Mouse (Mus musculus) ES-Bruce4 (cell line): ENCODE measurements around the gene Sufu. TPM values are rescaled to one million over a fixed set of nuclear protein-coding genes. Genes with fewer than 3 reads are reported as not detected.

Experiments used
- H3K27ac ChIP-seq: 2 replicates; pipeline ENCODE4 v1.5.1; 2012; ENCODE audit warnings: low read length, inconsistent platforms; ENCODE audit not compliant: insufficient read depth
- H3K27me3 ChIP-seq: 2 replicates; pipeline ENCODE4 v1.6.1; 2012; ENCODE audit warnings: mild to moderate bottlenecking, low read length, inconsistent platforms; ENCODE audit not compliant: control insufficient read depth, poor library complexity, insufficient read depth, severe bottlenecking
- H3K36me3 ChIP-seq: 2 replicates; pipeline ENCODE4 v1.6.1; 2012; ENCODE audit warnings: inconsistent platforms, mild to moderate bottlenecking, low read length, moderate library complexity; ENCODE audit not compliant: control insufficient read depth, poor library complexity, insufficient read depth, severe bottlenecking
- H3K4me1 ChIP-seq: one replicate; pipeline ENCODE4 v1.8.1; 2011; ENCODE audit warnings: low read length; ENCODE audit not compliant: control insufficient read depth, insufficient read depth
- H3K4me3 ChIP-seq: 2 replicates; pipeline ENCODE4 v1.5.1; 2011; ENCODE audit warnings: low read depth, mild to moderate bottlenecking, low read length
- H3K9ac ChIP-seq: 2 replicates; pipeline ENCODE4 v1.6.1; 2012; ENCODE audit warnings: low read depth, mild to moderate bottlenecking, inconsistent platforms; ENCODE audit not compliant: poor library complexity, severe bottlenecking
- H3K9me3 ChIP-seq: replicated peaks from 2 replicates; pipeline ENCODE4 v1.6.1; 2012; ENCODE audit warnings: mild to moderate bottlenecking, low read length, inconsistent platforms; ENCODE audit not compliant: control insufficient read depth, poor library complexity, insufficient read depth, severe bottlenecking
- CTCF ChIP-seq: IDR thresholded peaks from one replicate; pipeline ENCODE4 v1.8.1; 2011; ENCODE audit warnings: low read depth, low read length
- EP300 ChIP-seq: IDR thresholded peaks from 2 replicates; pipeline ENCODE4 v1.6.1; 2011; ENCODE audit warnings: low read depth, low read length; ENCODE audit not compliant: insufficient read depth
- POLR2A ChIP-seq: IDR thresholded peaks from one replicate; pipeline ENCODE4 v1.8.1; 2011; ENCODE audit warnings: low read length; ENCODE audit not compliant: insufficient read depth
- polyA plus RNA-seq: library from polyadenylated mRNA; stranded (reverse); fragments of >200 nt; gene quantifications from 2 replicates; pipeline ENCODE4 v1.2.4, GENCODE M21; 2011; ENCODE audit warnings: low read depth; ENCODE audit not compliant: missing spikeins, insufficient read depth, insufficient read length

Sufu gene
- polyA plus RNA-seq = 16.0 and 16.7 TPM in 2 replicates

- H3K36me3 ChIP-seq = no peaks in the 10 kb centered on the region
- peak within 1 kb of the TSS; percentile 83 for H3K9ac ChIP-seq
- H3K9me3 ChIP-seq = no peaks in the 10 kb centered on the region
- no peaks in the 10 kb centered on the region for H3K27me3 ChIP-seq
- no peak within 1 kb of the TSS for H3K27ac ChIP-seq
- no peak for TF ChIP-seq EP300
- peak; percentile 88 for TF ChIP-seq CTCF
- peak; percentile 47 for TF ChIP-seq POLR2A
- peak within 1 kb of the TSS; percentile 92 for H3K4me3 ChIP-seq
- no peaks in the 10 kb centered on the region for H3K4me1 ChIP-seq
Measured at GRCm38 (mm10) chr19:46396686-46397435, at the start of gene Sufu. Gene Sufu (plus strand): TSS chr19:46396896.

GRCm38 (mm10) chr19:46347146-46347545 is 49.5 kb upstream of the Sufu start:
- no peak for TF ChIP-seq EP300
- TF ChIP-seq POLR2A = no peak
- no peak for TF ChIP-seq CTCF
- H3K36me3 ChIP-seq = no peaks in the 10 kb centered on the region
- H3K27ac ChIP-seq = no peak overlapping the region
- H3K9me3 ChIP-seq = no peaks in the 10 kb centered on the region
- no peak overlapping the region for H3K4me3 ChIP-seq
- no peaks in the 10 kb centered on the region for H3K27me3 ChIP-seq
- no peaks in the 10 kb centered on the region for H3K4me1 ChIP-seq
- no peak overlapping the region for H3K9ac ChIP-seq

- no peak for TF ChIP-seq EP300
- no peak for TF ChIP-seq POLR2A
- no peak for TF ChIP-seq CTCF
- H3K4me1 ChIP-seq = no peaks in the 10 kb centered on the region
- H3K27ac ChIP-seq = no peak overlapping the region
- peak overlapping the region; percentile 88 for H3K4me3 ChIP-seq
- H3K9ac ChIP-seq = peak overlapping the region; percentile 80
- H3K36me3 ChIP-seq = no peaks in the 10 kb centered on the region
- H3K9me3 ChIP-seq = no peaks in the 10 kb centered on the region
- no peaks in the 10 kb centered on the region for H3K27me3 ChIP-seq
Measured at GRCm38 (mm10) chr19:46347936-46348668, 48.6 kb upstream of the Sufu start.

GRCm38 (mm10) chr19:46348761-46349458 is 47.8 kb upstream of the Sufu start:
- no peaks in the 10 kb centered on the region for H3K9me3 ChIP-seq
- H3K27me3 ChIP-seq = no peaks in the 10 kb centered on the region
- H3K9ac ChIP-seq = peak overlapping the region; percentile 80
- H3K4me1 ChIP-seq = no peaks in the 10 kb centered on the region
- TF ChIP-seq EP300 (no peak), CTCF (no peak), POLR2A (no peak)
- 0 out of 2 replicates have a peak overlapping the region, but pooled peaks have one; percentile 8 for H3K27ac ChIP-seq
- H3K4me3 ChIP-seq = peak overlapping the region; percentile 88
- no peaks in the 10 kb centered on the region for H3K36me3 ChIP-seq

GRCm38 (mm10) chr19:46349550-46349949 is 47.1 kb upstream of the Sufu start:
- TF ChIP-seq CTCF = no peak
- no peak for TF ChIP-seq POLR2A
- TF ChIP-seq EP300 = no peak

More at GRCm38 (mm10) chr19:46349550-46349949, 47.1 kb upstream of the Sufu start:
- Histone ChIP-seq H3K36me3 (no peaks in the 10 kb centered on the region), H3K9ac (peak overlapping the region; percentile 80), H3K4me3 (peak overlapping the region; percentile 88), H3K27ac (0 out of 2 replicates have a peak overlapping the region, but pooled peaks have one; percentile 8), H3K4me1 (no peaks in the 10 kb centered on the region), H3K9me3 (no peaks in the 10 kb centered on the region), H3K27me3 (no peaks in the 10 kb centered on the region)
